Mouse (Mus musculus) liver, postnatal 0 days (tissue): ENCODE results near the gene Tesc.

ENCODE experiments used
- CTCF ChIP-seq: sonication (generic); IDR thresholded peaks from 2 replicates; pipeline ENCODE4 v1.5.1; 2016; ENCODE audit warnings: antibody characterized with exemption, low read depth
- EP300 ChIP-seq: IDR thresholded peaks from 2 replicates; pipeline ENCODE4 v1.6.1; 2016; ENCODE audit warnings: antibody characterized with exemption, low read depth, mild to moderate bottlenecking

DNA sequence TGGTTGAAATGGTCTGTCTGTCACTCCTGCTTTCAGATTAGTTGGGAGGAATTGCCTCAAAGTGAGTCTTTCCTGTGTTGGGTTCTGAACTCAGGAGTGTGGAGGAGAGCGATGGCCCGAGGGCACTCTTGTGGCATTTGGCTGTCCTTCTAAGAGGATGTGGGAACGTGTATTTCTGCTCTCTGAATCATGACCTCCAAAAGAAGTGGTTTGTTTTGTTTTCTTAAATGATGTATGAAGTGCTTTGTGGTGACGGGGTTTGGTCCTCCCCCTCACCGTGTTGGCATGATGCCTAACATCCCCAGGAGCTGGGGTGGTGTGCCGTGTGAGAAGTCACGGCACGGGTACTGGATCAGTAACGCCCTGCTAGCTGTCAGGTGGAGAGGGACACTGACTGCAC is 39.2 kb upstream of the Tesc start:
- TF ChIP-seq EP300 (no peak), CTCF (no peak)
